Mouse (Mus musculus): Measurements from ENCODE around the gene Arid3c.

DNA sequence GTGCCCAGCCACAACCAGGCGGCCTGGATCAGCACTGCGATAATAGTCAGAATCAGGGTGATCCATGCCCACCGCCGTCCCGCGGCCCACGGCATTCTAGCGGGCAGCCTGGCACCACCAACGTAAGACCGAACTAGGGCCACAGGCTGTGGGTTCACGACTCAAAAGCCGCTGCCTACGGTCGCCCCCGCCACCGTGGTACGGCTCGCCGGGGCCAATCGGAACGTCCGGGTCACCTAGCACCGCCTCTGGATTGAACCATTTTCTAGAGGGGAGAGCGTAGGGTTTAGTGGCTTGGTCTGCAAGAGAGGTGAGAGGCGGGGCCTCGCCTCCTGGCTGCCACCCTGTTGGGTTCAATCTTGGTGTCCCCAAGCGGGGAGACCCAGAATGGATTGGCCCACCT, 10.2 kb upstream of the Arid3c start:
- TF ChIP-seq POLR2A (IDR thresholded peaks at IDR 0.05; ENCODE audit: insufficient read depth, low read depth, low read length) (peak; percentile 93), CTCF (IDR thresholded peaks at IDR 0.05) (peak; percentile 51), EP300 (IDR thresholded peaks at IDR 0.05; ENCODE audit: insufficient read depth, low read depth, low read length) (0 out of 2 replicates have a peak, but pooled peaks have one; percentile 9)

Data from heart, adult 2 months (tissue).